Mouse (Mus musculus): ENCODE data around the gene 4932438A13Rik. TPM values are rescaled to one million over a fixed set of nuclear protein-coding genes. Genes with fewer than 3 reads are reported as not detected.

The 4932438A13Rik gene
- 4.3 TPM for polyA plus RNA-seq (2012; fragmentation: generic; extraction: Trizol)

- Histone ChIP-seq H3K27me3 (ENCODE audit: control insufficient read depth, insufficient read depth, insufficient read length) (no peaks in the 10 kb centered on the region), H3ac (ENCODE audit: control insufficient read depth, insufficient read length) (peak within 1 kb of the TSS; percentile 21), H3K4me3 (peak within 1 kb of the TSS; percentile 67), H3K4me2 (ENCODE audit: low read depth) (peak within 1 kb of the TSS; percentile 87), H3K79me2 (ENCODE audit: control insufficient read depth, insufficient read depth) (peaks cover 9% of the 10 kb centered on the region), H3K36me3 (ENCODE audit: control insufficient read depth, insufficient read depth) (no peaks in the 10 kb centered on the region)
- peak; percentile 98 for TF ChIP-seq POLR2A (IDR thresholded peaks at IDR 0.05; ENCODE audit: insufficient read length, low read depth)
- peak; percentile 99 for TF ChIP-seq POLR2AphosphoS2 (IDR thresholded peaks at IDR 0.05; ENCODE audit: insufficient read length, low read depth)
- no peak for TF ChIP-seq TCF12 (IDR thresholded peaks at IDR 0.05; ENCODE audit: insufficient read depth, poor library complexity, severe bottlenecking)
- TF ChIP-seq E2F4 (IDR thresholded peaks at IDR 0.05; ENCODE audit: insufficient read depth): no peak
- TF ChIP-seq CEBPB (IDR thresholded peaks at IDR 0.05; ENCODE audit: insufficient read depth, poor library complexity, severe bottlenecking): no peak
- TF ChIP-seq TCF3 (IDR thresholded peaks at IDR 0.05; ENCODE audit: insufficient read length, low read depth): no peak
- peak in 1 of 3 experiments; percentile 59 for TF ChIP-seq MYOD1 (IDR thresholded peaks at IDR 0.05; ENCODE audit: control insufficient read depth in 1 of 3, insufficient read length in 2 of 3, low read depth in 2 of 3)
- TF ChIP-seq MYOG (IDR thresholded peaks at IDR 0.05; ENCODE audit: control insufficient read depth in 1 of 3, insufficient read depth in 1 of 3, insufficient read length in 2 of 3, low read depth in 2 of 3): peak in 1 of 3 experiments; percentile 44
- no peak for TF ChIP-seq SRF (IDR thresholded peaks at IDR 0.05; ENCODE audit: control insufficient read depth, insufficient read length, low read depth)
Observed at GRCm38 (mm10) chr3:36862721-36863275, at the start of gene 4932438A13Rik. Gene 4932438A13Rik, plus strand, starts transcription at chr3:36863104.

- H3K27me3 ChIP-seq (ENCODE audit: control insufficient read depth, insufficient read depth, insufficient read length): peaks cover 6% of the 10 kb centered on the region
- no peak overlapping the region for H3ac ChIP-seq (ENCODE audit: control insufficient read depth, insufficient read length)
- H3K4me3 ChIP-seq: no peak overlapping the region
- TF ChIP-seq MAX (IDR thresholded peaks at IDR 0.05; ENCODE audit: low read depth): no peak
- no peak for TF ChIP-seq CEBPB (IDR thresholded peaks at IDR 0.05; ENCODE audit: insufficient read depth, poor library complexity, severe bottlenecking)
- no peak for TF ChIP-seq MYOD1 (IDR thresholded peaks at IDR 0.05; ENCODE audit: control insufficient read depth in 1 of 3, insufficient read length in 2 of 3, low read depth in 2 of 3)
- no peak overlapping the region for H3K4me2 ChIP-seq (ENCODE audit: low read depth)
- H3K79me2 ChIP-seq (ENCODE audit: control insufficient read depth, insufficient read depth): no peaks in the 10 kb centered on the region
- no peaks in the 10 kb centered on the region for H3K36me3 ChIP-seq (ENCODE audit: control insufficient read depth, insufficient read depth)
Observed at GRCm38 (mm10) chr3:36816633-36817032, 46.3 kb upstream of the 4932438A13Rik start.

GRCm38 (mm10) chr3:36819402-36819801 is 43.5 kb upstream of the 4932438A13Rik start:
- TF ChIP-seq MAX (IDR thresholded peaks at IDR 0.05; ENCODE audit: low read depth): no peak
- TF ChIP-seq TCF12 (IDR thresholded peaks at IDR 0.05; ENCODE audit: insufficient read depth, poor library complexity, severe bottlenecking): no peak
- TF ChIP-seq REST (IDR thresholded peaks at IDR 0.05; ENCODE audit: insufficient read depth, insufficient read length): no peak
- TF ChIP-seq MYOG (IDR thresholded peaks at IDR 0.05; ENCODE audit: control insufficient read depth in 1 of 3, insufficient read depth in 1 of 3, insufficient read length in 2 of 3, low read depth in 2 of 3): no peak
- no peak for TF ChIP-seq CEBPB (IDR thresholded peaks at IDR 0.05; ENCODE audit: insufficient read depth, poor library complexity, severe bottlenecking)
- TF ChIP-seq USF1 (IDR thresholded peaks at IDR 0.05; ENCODE audit: low read depth): no peak
- TF ChIP-seq POLR2AphosphoS2 (IDR thresholded peaks at IDR 0.05; ENCODE audit: insufficient read length, low read depth): no peak
- no peak for TF ChIP-seq TCF3 (IDR thresholded peaks at IDR 0.05; ENCODE audit: insufficient read length, low read depth)
- no peak for TF ChIP-seq E2F4 (IDR thresholded peaks at IDR 0.05; ENCODE audit: insufficient read depth)
- no peak for TF ChIP-seq POLR2A (IDR thresholded peaks at IDR 0.05; ENCODE audit: insufficient read length, low read depth)
- no peak for TF ChIP-seq MYOD1 (IDR thresholded peaks at IDR 0.05; ENCODE audit: control insufficient read depth in 1 of 3, insufficient read length in 2 of 3, low read depth in 2 of 3)
- TF ChIP-seq SRF (IDR thresholded peaks at IDR 0.05; ENCODE audit: control insufficient read depth, insufficient read length, low read depth): no peak
- Histone ChIP-seq H3K4me2 (ENCODE audit: low read depth) (no peak overlapping the region), H3K79me2 (ENCODE audit: control insufficient read depth, insufficient read depth) (no peaks in the 10 kb centered on the region)

GRCm38 (mm10) chr3:36821037-36821436 is 41.9 kb upstream of the 4932438A13Rik start:
- Histone ChIP-seq H3K36me3 (ENCODE audit: control insufficient read depth, insufficient read depth) (no peaks in the 10 kb centered on the region), H3K27me3 (ENCODE audit: control insufficient read depth, insufficient read depth, insufficient read length) (no peaks in the 10 kb centered on the region), H3K4me2 (ENCODE audit: low read depth) (no peak overlapping the region), H3ac (ENCODE audit: control insufficient read depth, insufficient read length) (no peak overlapping the region), H3K79me2 (ENCODE audit: control insufficient read depth, insufficient read depth) (no peaks in the 10 kb centered on the region), H3K4me3 (no peak overlapping the region)
- TF ChIP-seq SRF (IDR thresholded peaks at IDR 0.05; ENCODE audit: control insufficient read depth, insufficient read length, low read depth) (no peak), USF1 (IDR thresholded peaks at IDR 0.05; ENCODE audit: low read depth) (no peak), TCF12 (IDR thresholded peaks at IDR 0.05; ENCODE audit: insufficient read depth, poor library complexity, severe bottlenecking) (no peak)

More at GRCm38 (mm10) chr3:36819402-36819801, 43.5 kb upstream of the 4932438A13Rik start:
- H3K36me3 ChIP-seq (ENCODE audit: control insufficient read depth, insufficient read depth): no peaks in the 10 kb centered on the region
- no peak overlapping the region for H3ac ChIP-seq (ENCODE audit: control insufficient read depth, insufficient read length)
- no peak overlapping the region for H3K4me3 ChIP-seq
- H3K27me3 ChIP-seq (ENCODE audit: control insufficient read depth, insufficient read depth, insufficient read length): no peaks in the 10 kb centered on the region

GRCm38 (mm10) chr3:36825098-36825497 is 37.8 kb upstream of the 4932438A13Rik start:
- Histone ChIP-seq H3K4me2 (ENCODE audit: low read depth) (no peak overlapping the region), H3ac (ENCODE audit: control insufficient read depth, insufficient read length) (no peak overlapping the region), H3K27me3 (ENCODE audit: control insufficient read depth, insufficient read depth, insufficient read length) (no peaks in the 10 kb centered on the region), H3K79me2 (ENCODE audit: control insufficient read depth, insufficient read depth) (no peaks in the 10 kb centered on the region), H3K4me3 (no peak overlapping the region), H3K36me3 (ENCODE audit: control insufficient read depth, insufficient read depth) (no peaks in the 10 kb centered on the region)
- TF ChIP-seq TCF12 (IDR thresholded peaks at IDR 0.05; ENCODE audit: insufficient read depth, poor library complexity, severe bottlenecking): no peak
- no peak for TF ChIP-seq E2F4 (IDR thresholded peaks at IDR 0.05; ENCODE audit: insufficient read depth)
- TF ChIP-seq SRF (IDR thresholded peaks at IDR 0.05; ENCODE audit: control insufficient read depth, insufficient read length, low read depth): no peak
- no peak for TF ChIP-seq TCF3 (IDR thresholded peaks at IDR 0.05; ENCODE audit: insufficient read length, low read depth)
- TF ChIP-seq CEBPB (IDR thresholded peaks at IDR 0.05; ENCODE audit: insufficient read depth, poor library complexity, severe bottlenecking): no peak

Data from myocyte (in vitro differentiated cells).